Mouse (Mus musculus): ENCODE data around the gene Olfr901. TPM values are rescaled to one million over a fixed set of nuclear protein-coding genes. Genes with fewer than 3 reads are reported as not detected.

Olfr901 gene
- polyA plus RNA-seq (2017; shearing (Covaris generic)) = not detected

GRCm38 (mm10) chr9:38429155-38429554 lies at the start of gene Olfr901:
Gene Olfr901, plus strand, starts transcription at chr9:38429455.

GRCm38 (mm10) chr9:38401398-38401797 lies 27.9 kb upstream of the Olfr901 start, which contains the start of gene Olfr147:
Gene Olfr147, plus strand, starts transcription at chr9:38401698.

GRCm38 (mm10) chr9:38447352-38447751 lies 18.1 kb downstream of the Olfr901 start, which contains the start of gene Olfr902:
Gene Olfr902, plus strand, starts transcription at chr9:38447652.

GRCm38 (mm10) chr9:38462844-38463243 lies 33.6 kb downstream of the Olfr901 start, which contains the start of gene Olfr904:
Gene Olfr904, plus strand, starts transcription at chr9:38463144.

GRCm38 (mm10) chr9:38470807-38471206 lies 41.6 kb downstream of the Olfr901 start, which contains the start of gene Olfr905:
Gene Olfr905, plus strand, starts transcription at chr9:38471107.

Other genes with a start within 250 kb of the Olfr901 start
- gene Olfr891, start 248.6 kb upstream of the Olfr901 start, polyA plus RNA-seq (2017; shearing (Covaris generic)) = not detected
- not detected for gene Olfr893, start 221.1 kb upstream of the Olfr901 start, polyA plus RNA-seq (2017; shearing (Covaris generic))
- not detected for gene Olfr894, start 211.4 kb upstream of the Olfr901 start, polyA plus RNA-seq (2017; shearing (Covaris generic))
- not detected for gene Olfr143, start 176.7 kb upstream of the Olfr901 start, polyA plus RNA-seq (2017; shearing (Covaris generic))
- not detected for gene Olfr895, start 161.6 kb upstream of the Olfr901 start, polyA plus RNA-seq (2017; shearing (Covaris generic))
- gene Olfr896-ps1, start 138.3 kb upstream of the Olfr901 start, polyA plus RNA-seq (2017; shearing (Covaris generic)) = not detected
- gene Olfr25, start 100.4 kb upstream of the Olfr901 start, polyA plus RNA-seq (2017; shearing (Covaris generic)) = not detected
- 0.15 TPM for gene Olfr898, start 81.0 kb upstream of the Olfr901 start, polyA plus RNA-seq (2017; shearing (Covaris generic))
- 0.15 TPM for gene Olfr250, start 62.6 kb upstream of the Olfr901 start, polyA plus RNA-seq (2017; shearing (Covaris generic))
- not detected for gene Olfr251, start 52.4 kb upstream of the Olfr901 start, polyA plus RNA-seq (2017; shearing (Covaris generic))
- not detected for gene Olfr147, start 27.8 kb upstream of the Olfr901 start, polyA plus RNA-seq (2017; shearing (Covaris generic))
- gene Olfr902, start 18.2 kb downstream of the Olfr901 start, polyA plus RNA-seq (2017; shearing (Covaris generic)) = not detected
- not detected for gene Olfr904, start 33.7 kb downstream of the Olfr901 start, polyA plus RNA-seq (2017; shearing (Covaris generic))
- gene Olfr905, start 41.7 kb downstream of the Olfr901 start, polyA plus RNA-seq (2017; shearing (Covaris generic)) = 0.09 TPM
- not detected for gene Olfr906, start 57.6 kb downstream of the Olfr901 start, polyA plus RNA-seq (2017; shearing (Covaris generic))
- not detected for gene Olfr907, start 66.3 kb downstream of the Olfr901 start, polyA plus RNA-seq (2017; shearing (Covaris generic))
- gene Olfr911-ps1, start 92.1 kb downstream of the Olfr901 start, polyA plus RNA-seq (2017; shearing (Covaris generic)) = 0.10 TPM
- not detected for gene Olfr910, start 108.4 kb downstream of the Olfr901 start, polyA plus RNA-seq (2017; shearing (Covaris generic))
- 0.16 TPM for gene Olfr912, start 150.7 kb downstream of the Olfr901 start, polyA plus RNA-seq (2017; shearing (Covaris generic))
- not detected for gene Olfr913, start 163.3 kb downstream of the Olfr901 start, polyA plus RNA-seq (2017; shearing (Covaris generic))
- not detected for gene Olfr914, start 175.6 kb downstream of the Olfr901 start, polyA plus RNA-seq (2017; shearing (Covaris generic))
- gene Olfr916, start 230.4 kb downstream of the Olfr901 start, polyA plus RNA-seq (2017; shearing (Covaris generic)) = 0.25 TPM
- not detected for gene Olfr917, start 236.4 kb downstream of the Olfr901 start, polyA plus RNA-seq (2017; shearing (Covaris generic))
- gene Olfr918, start 245.1 kb downstream of the Olfr901 start, polyA plus RNA-seq (2017; shearing (Covaris generic)) = not detected

All from effector memory CD4-positive, alpha-beta T cell, adult 5 months (primary cell).